Mouse (Mus musculus) ES-E14 (cell line): ENCODE data around the gene Eif3m.

Experiments
- CHD2 ChIP-seq: IDR thresholded peaks from 2 replicates; pipeline ENCODE4 v1.6.1; 2014; ENCODE audit warnings: mild to moderate bottlenecking, low read depth, low read length, inconsistent platforms
- MAFK ChIP-seq: IDR thresholded peaks from 2 replicates; pipeline ENCODE4 v1.6.1; 2014; ENCODE audit warnings: mild to moderate bottlenecking, low read depth, low read length, inconsistent platforms; ENCODE audit not compliant: insufficient read depth

- no peak for TF ChIP-seq CHD2
- no peak for TF ChIP-seq MAFK
These were observed 22.0 kb upstream of the Eif3m start for GRCm38 (mm10) chr2:105038879-105039278.
